Mouse (Mus musculus): ENCODE results near the gene Ttc32. TPM values are rescaled to one million over a fixed set of nuclear protein-coding genes. Genes with fewer than 3 reads are reported as not detected.

Ttc32 gene
- polyA plus RNA-seq, 1 experiment: 19.0 TPM

DNA sequence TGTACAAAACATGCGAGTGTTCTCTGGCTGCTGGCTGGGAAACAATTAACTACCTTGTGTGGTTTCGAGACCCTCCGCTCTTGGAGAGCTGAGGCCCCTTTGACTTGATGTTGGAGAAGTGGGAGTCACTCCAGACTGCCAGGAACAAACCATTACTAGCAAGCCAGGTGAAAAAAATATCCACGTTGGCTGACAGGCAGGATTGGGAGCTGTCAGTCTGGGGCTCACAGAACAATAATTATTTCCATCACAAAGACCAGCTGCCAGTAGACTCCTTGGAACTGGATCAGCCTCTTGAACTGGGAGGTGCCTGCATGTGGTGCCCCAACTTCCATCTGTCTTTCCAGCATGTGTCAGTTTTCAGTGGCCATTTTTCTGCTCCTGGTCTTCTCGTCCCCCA lies 12.5 kb downstream of the Ttc32 start:
- Histone ChIP-seq H3K27me3 (replicated peaks) (no peaks in the 10 kb centered on the region), H3K4me3 (replicated peaks) (no peak overlapping the region), H3K4me1 (peaks cover 12% of the 10 kb centered on the region), H3K36me3 (replicated peaks; ENCODE audit: low read length) (peaks cover 21% of the 10 kb centered on the region), H3K9me3 (peaks cover 6% of the 10 kb centered on the region)
- no peak for TF ChIP-seq GATA1 (IDR thresholded peaks at IDR 0.05; ENCODE audit: borderline replicate concordance, low read length)
- TF ChIP-seq FLI1 (IDR thresholded peaks at IDR 0.05; ENCODE audit: low read length): no peak

DNA sequence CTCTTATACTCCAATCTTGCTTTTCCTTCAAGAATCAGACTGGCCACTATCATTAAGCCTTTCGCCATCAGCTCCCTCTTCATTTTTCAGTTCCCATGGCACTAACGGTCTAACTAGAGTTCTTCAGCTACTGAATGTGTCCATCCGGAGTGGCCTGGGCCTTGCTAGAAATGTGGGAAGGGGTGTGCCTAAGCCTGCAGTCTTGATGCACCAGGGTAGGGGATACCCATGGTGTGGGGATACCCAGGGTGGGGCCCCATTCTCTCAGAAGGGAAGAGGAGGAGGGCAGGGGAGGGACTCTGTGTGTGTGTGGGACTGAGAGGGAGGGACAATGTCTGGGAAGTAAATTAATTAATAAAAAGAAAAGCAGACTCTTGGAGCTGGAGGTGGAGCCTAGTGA lies 13.0 kb downstream of the Ttc32 start:
- H3K36me3 ChIP-seq (replicated peaks; ENCODE audit: low read length): peaks cover 21% of the 10 kb centered on the region
- H3K9me3 ChIP-seq: peaks cover 6% of the 10 kb centered on the region
- H3K4me1 ChIP-seq: peaks cover 12% of the 10 kb centered on the region
- no peak for TF ChIP-seq GATA1 (IDR thresholded peaks at IDR 0.05; ENCODE audit: borderline replicate concordance, low read length)
- TF ChIP-seq FLI1 (IDR thresholded peaks at IDR 0.05; ENCODE audit: low read length): no peak
- peaks cover under 1% of the 10 kb centered on the region for H3K27me3 ChIP-seq (replicated peaks)
- H3K4me3 ChIP-seq (replicated peaks): no peak overlapping the region

DNA sequence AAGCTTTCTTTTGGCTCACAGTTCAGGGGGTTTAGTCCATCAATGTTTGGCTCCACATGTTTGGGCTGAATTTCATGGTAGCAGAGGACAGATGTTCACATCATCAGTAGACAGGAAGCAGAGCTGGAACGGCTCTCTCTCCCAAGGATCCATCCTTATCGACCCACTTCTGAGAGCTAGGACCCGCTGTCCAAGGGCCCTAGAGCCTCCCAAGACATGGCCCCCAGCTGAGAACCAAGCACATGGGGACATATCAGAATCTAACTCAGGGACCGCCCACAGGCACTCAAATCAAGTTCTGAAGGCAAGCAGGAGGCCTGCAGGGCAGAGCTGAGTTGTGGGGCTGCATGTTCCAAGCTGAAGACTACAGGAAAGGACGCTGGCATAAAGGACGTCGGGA lies 14.9 kb downstream of the Ttc32 start:
- H3K9me3 ChIP-seq: peaks cover 6% of the 10 kb centered on the region
- no peak for TF ChIP-seq FLI1 (IDR thresholded peaks at IDR 0.05; ENCODE audit: low read length)
- TF ChIP-seq GATA1 (IDR thresholded peaks at IDR 0.05; ENCODE audit: borderline replicate concordance, low read length): no peak
- H3K4me3 ChIP-seq (replicated peaks): no peak overlapping the region
- H3K27me3 ChIP-seq (replicated peaks): peaks cover 7% of the 10 kb centered on the region
- H3K36me3 ChIP-seq (replicated peaks; ENCODE audit: low read length): peaks cover 21% of the 10 kb centered on the region
- peaks cover 15% of the 10 kb centered on the region for H3K4me1 ChIP-seq

DNA sequence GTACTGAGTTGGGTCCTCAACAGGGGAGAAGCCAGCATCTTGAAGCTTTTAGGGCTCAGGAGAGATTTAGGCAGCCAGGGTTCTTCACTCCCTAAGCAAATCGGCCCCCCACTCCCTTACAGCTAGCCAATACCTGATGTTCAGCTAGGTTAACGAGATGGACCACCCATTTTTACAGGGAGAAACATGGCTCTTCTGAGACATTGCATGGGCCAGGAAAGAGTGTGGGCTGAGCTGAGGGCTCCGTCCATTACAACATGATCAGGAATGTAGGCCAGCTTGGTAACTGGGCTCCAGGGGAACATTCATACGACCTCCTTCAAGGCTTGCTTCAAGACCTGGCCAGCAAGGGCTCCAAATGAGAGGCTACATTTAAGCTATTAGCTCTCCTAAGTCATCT lies 16.9 kb downstream of the Ttc32 start:
- H3K36me3 ChIP-seq (replicated peaks; ENCODE audit: low read length): peaks cover 15% of the 10 kb centered on the region
- H3K4me1 ChIP-seq: peaks cover 35% of the 10 kb centered on the region
- peaks cover 6% of the 10 kb centered on the region for H3K9me3 ChIP-seq
- H3K4me3 ChIP-seq (replicated peaks): no peak overlapping the region
- TF ChIP-seq FLI1 (IDR thresholded peaks at IDR 0.05; ENCODE audit: low read length): no peak
- TF ChIP-seq GATA1 (IDR thresholded peaks at IDR 0.05; ENCODE audit: borderline replicate concordance, low read length): no peak
- peaks cover 9% of the 10 kb centered on the region for H3K27me3 ChIP-seq (replicated peaks)

DNA sequence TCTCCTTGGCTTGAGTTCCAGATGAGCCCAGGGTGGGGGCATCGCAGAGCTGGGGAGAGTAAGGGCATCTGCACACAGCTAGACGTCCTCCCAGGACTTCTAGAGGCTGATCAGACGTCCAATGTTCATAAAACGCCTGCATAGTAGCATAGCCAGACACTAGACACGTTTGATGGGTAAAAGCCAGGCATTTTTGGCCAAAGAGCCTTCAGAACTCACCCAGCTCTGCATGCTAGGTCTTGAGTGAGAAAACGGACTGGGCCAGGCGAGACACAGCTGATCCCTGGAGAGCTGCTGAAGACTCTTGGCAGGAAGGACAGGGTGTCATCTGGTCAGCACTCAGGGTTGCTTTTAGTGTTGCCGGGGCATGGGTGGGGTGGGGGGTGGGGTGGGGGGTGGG lies 18.3 kb downstream of the Ttc32 start:
- peaks cover 6% of the 10 kb centered on the region for H3K9me3 ChIP-seq
- H3K27me3 ChIP-seq (replicated peaks): peaks cover 9% of the 10 kb centered on the region
- peaks cover 41% of the 10 kb centered on the region for H3K4me1 ChIP-seq
- TF ChIP-seq GATA1 (IDR thresholded peaks at IDR 0.05; ENCODE audit: borderline replicate concordance, low read length) (no peak), FLI1 (IDR thresholded peaks at IDR 0.05; ENCODE audit: low read length) (no peak)
- H3K36me3 ChIP-seq (replicated peaks; ENCODE audit: low read length): peaks cover 9% of the 10 kb centered on the region
- H3K4me3 ChIP-seq (replicated peaks): no peak overlapping the region

DNA sequence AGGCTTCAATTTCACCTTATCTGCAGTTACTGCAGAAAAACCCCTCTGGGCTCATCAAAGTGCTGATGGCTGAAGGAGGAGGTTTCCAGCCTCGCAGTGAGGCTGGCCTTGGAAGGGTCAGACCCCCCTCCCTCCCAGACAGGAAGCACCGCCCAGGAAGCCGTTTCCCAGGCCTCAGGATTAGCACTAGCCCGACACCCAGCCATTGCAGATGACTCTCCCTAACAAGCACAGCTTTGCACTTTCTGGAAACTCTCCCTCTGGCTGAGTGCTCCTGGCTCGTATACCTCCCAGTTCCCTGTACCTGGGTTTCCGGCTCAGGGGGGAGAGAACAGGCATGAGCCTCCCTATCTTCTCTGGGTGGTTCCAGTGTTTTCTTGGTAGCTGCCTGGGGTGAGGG lies 21.0 kb downstream of the Ttc32 start:
- Histone ChIP-seq H3K4me3 (replicated peaks) (peak overlapping the region; percentile 73), H3K27me3 (replicated peaks) (peaks cover 19% of the 10 kb centered on the region), H3K36me3 (replicated peaks; ENCODE audit: low read length) (no peaks in the 10 kb centered on the region), H3K4me1 (peaks cover 38% of the 10 kb centered on the region), H3K9me3 (no peaks in the 10 kb centered on the region)
- TF ChIP-seq GATA1 (IDR thresholded peaks at IDR 0.05; ENCODE audit: borderline replicate concordance, low read length) (no peak), FLI1 (IDR thresholded peaks at IDR 0.05; ENCODE audit: low read length) (no peak)

DNA sequence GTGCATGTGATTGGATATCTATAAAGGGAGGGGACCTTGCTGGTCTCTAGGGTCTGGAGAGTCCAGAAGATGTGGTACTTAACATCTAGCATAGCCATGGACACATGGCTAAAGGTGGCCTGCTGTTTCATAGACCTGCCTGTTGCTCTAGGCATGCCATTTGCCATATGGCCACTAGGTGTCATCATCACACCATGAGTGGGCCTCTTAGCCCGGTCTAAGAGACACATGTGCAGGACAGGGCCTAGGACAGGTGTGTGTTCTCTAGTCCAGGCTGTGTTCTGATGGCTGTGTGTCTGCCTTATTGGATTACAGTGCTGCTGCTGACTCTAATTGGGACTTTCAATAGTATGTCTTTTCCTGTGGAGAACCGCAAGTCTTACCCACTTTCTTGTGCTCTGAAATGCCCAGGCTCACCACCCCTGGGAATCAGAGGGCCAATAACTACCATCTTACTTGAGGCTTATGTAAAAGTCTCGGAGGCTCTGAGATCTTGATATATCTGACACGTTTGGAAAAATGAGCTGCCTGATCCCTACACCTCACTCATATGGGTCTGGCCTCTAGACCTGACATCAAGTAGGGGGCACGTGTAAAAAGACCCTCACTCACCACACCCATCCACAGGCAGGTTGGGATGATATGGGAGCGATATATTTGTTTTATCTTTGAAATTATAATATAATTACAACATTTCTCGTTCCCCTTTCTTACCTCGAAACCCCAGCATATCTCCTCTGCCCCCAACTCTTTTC lies 22.5 kb downstream of the Ttc32 start:
- no peaks in the 10 kb centered on the region for H3K9me3 ChIP-seq
- H3K4me3 ChIP-seq (replicated peaks): no peak overlapping the region
- H3K4me1 ChIP-seq: peaks cover 33% of the 10 kb centered on the region
- no peak for TF ChIP-seq GATA1 (IDR thresholded peaks at IDR 0.05; ENCODE audit: borderline replicate concordance, low read length)
- TF ChIP-seq FLI1 (IDR thresholded peaks at IDR 0.05; ENCODE audit: low read length): no peak
- peaks cover 21% of the 10 kb centered on the region for H3K27me3 ChIP-seq (replicated peaks)
- H3K36me3 ChIP-seq (replicated peaks; ENCODE audit: low read length): no peaks in the 10 kb centered on the region

DNA sequence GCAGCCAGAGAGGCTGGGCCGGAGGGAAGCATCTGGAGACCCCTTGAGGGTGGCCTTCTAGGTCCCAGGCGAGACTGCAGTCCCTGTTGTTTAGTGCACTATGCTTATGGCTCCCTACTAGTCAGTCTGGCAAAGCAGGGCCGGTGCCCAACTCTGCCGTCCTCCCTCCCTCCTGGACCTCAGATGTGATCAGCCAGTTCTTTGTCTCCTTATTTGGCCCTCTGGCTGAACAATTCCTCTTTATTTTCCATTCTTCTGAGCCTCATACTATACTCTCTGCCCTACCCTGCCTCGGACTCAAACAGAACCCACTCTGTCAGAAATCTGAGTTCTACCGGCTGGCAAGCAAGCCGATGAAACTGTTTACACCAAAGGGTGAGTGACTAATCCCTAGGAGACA lies 23.5 kb downstream of the Ttc32 start:
- TF ChIP-seq FLI1 (IDR thresholded peaks at IDR 0.05; ENCODE audit: low read length) (no peak), GATA1 (IDR thresholded peaks at IDR 0.05; ENCODE audit: borderline replicate concordance, low read length) (no peak)
- H3K4me1 ChIP-seq: peaks cover 33% of the 10 kb centered on the region
- H3K27me3 ChIP-seq (replicated peaks): peaks cover 18% of the 10 kb centered on the region
- no peaks in the 10 kb centered on the region for H3K36me3 ChIP-seq (replicated peaks; ENCODE audit: low read length)
- no peaks in the 10 kb centered on the region for H3K9me3 ChIP-seq
- no peak overlapping the region for H3K4me3 ChIP-seq (replicated peaks)

DNA sequence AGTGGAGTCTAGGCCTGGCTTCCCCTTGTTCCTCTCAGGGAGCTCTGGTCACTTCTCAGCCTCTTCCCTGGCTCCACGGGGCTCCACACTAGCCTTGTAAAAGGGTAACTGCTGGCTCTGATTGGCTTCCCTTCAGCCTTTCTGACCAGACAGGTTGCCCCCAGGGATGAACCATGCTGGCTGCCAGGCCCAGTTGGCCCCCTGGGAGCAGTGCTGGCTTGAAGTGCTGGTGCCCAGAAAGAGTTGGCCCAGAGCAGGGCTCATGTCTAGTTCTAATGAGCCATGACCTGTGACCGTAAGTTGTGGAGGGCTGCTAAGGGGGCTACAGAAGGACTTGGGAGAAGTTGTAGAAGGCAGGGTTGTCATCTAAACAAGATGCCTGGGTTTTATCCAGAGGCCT lies 24.2 kb downstream of the Ttc32 start:
- TF ChIP-seq GATA1 (IDR thresholded peaks at IDR 0.05; ENCODE audit: borderline replicate concordance, low read length) (no peak), FLI1 (IDR thresholded peaks at IDR 0.05; ENCODE audit: low read length) (no peak)
- H3K36me3 ChIP-seq (replicated peaks; ENCODE audit: low read length): no peaks in the 10 kb centered on the region
- peaks cover 28% of the 10 kb centered on the region for H3K4me1 ChIP-seq
- no peaks in the 10 kb centered on the region for H3K9me3 ChIP-seq
- H3K27me3 ChIP-seq (replicated peaks): peaks cover 14% of the 10 kb centered on the region
- no peak overlapping the region for H3K4me3 ChIP-seq (replicated peaks)

DNA sequence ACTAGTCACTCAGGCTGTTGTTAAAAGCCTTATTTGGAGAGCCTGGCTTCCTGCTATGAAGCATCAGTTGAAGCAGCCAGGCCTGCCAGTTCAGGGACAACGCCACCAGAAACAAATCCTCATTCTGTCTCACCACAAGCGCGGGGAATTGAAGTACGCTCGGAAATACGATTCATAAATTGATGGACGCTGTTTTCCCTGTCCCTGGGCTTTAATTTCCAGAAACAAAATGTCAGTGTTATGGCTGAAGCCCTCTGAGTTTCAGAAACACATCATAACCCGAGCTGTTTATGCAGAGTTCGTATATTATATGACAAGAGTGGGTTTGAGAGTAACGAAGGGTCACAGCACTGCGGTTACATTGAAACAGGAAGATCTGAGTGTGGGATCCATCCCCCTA lies 25.5 kb downstream of the Ttc32 start:
- TF ChIP-seq GATA1 (IDR thresholded peaks at IDR 0.05; ENCODE audit: borderline replicate concordance, low read length) (no peak), FLI1 (IDR thresholded peaks at IDR 0.05; ENCODE audit: low read length) (no peak)
- no peak overlapping the region for H3K4me3 ChIP-seq (replicated peaks)

More for the DNA sequence above, 25.5 kb downstream of the Ttc32 start:
- peaks cover 11% of the 10 kb centered on the region for H3K27me3 ChIP-seq (replicated peaks)
- no peaks in the 10 kb centered on the region for H3K36me3 ChIP-seq (replicated peaks; ENCODE audit: low read length)
- H3K9me3 ChIP-seq: no peaks in the 10 kb centered on the region
- peaks cover 21% of the 10 kb centered on the region for H3K4me1 ChIP-seq
